Mouse (Mus musculus): ENCODE data around the gene Kank1. TPM values are rescaled to one million over a fixed set of nuclear protein-coding genes. Genes with fewer than 3 reads are reported as not detected.

The Kank1 gene
- total RNA-seq, 2 experiments from 2014 or later = 15.0 to 15.2 TPM

GRCm38 (mm10) chr19:25311626-25312025, 74.9 kb downstream of the Kank1 start:
- DNase-seq = no peak

GRCm38 (mm10) chr19:25315458-25315889, 78.7 kb downstream of the Kank1 start:
- no peak for DNase-seq

- no peak for DNase-seq
These were observed 79.2 kb downstream of the Kank1 start for GRCm38 (mm10) chr19:25315993-25316392.

GRCm38 (mm10) chr19:25324265-25324664, 87.5 kb downstream of the Kank1 start:
- DNase-seq = no peak

GRCm38 (mm10) chr19:25325113-25326001, 88.6 kb downstream of the Kank1 start:
- no peak for DNase-seq

GRCm38 (mm10) chr19:25326002-25326300, 89.2 kb downstream of the Kank1 start:
- DNase-seq = no peak

- no peak for DNase-seq
These were observed 90.9 kb downstream of the Kank1 start for GRCm38 (mm10) chr19:25327633-25328032.

GRCm38 (mm10) chr19:25334360-25334759, 97.6 kb downstream of the Kank1 start:
- DNase-seq = no peak

GRCm38 (mm10) chr19:25336731-25337130, 100.0 kb downstream of the Kank1 start:
- no peak for DNase-seq

- DNase-seq = no peak
These were observed 104.2 kb downstream of the Kank1 start for GRCm38 (mm10) chr19:25340630-25341620.

GRCm38 (mm10) chr19:25342026-25342425, 105.3 kb downstream of the Kank1 start:
- DNase-seq = no peak

GRCm38 (mm10) chr19:25343657-25344322, 107.0 kb downstream of the Kank1 start:
- DNase-seq = no peak

GRCm38 (mm10) chr19:25344371-25344770, 107.6 kb downstream of the Kank1 start:
- no peak for DNase-seq

GRCm38 (mm10) chr19:25345972-25346371, 109.2 kb downstream of the Kank1 start:
- DNase-seq = no peak

- no peak for DNase-seq
These were observed 110.7 kb downstream of the Kank1 start for GRCm38 (mm10) chr19:25347515-25347914.

GRCm38 (mm10) chr19:25351257-25351955, 114.6 kb downstream of the Kank1 start:
- DNase-seq = no peak

GRCm38 (mm10) chr19:25357094-25357493, 120.3 kb downstream of the Kank1 start:
- DNase-seq = no peak

- DNase-seq = no peak
These were observed 121.8 kb downstream of the Kank1 start for GRCm38 (mm10) chr19:25358486-25359120.

- DNase-seq = no peak
These were observed 123.8 kb downstream of the Kank1 start for GRCm38 (mm10) chr19:25360571-25361029.

- no peak for DNase-seq
These were observed 125.2 kb downstream of the Kank1 start for GRCm38 (mm10) chr19:25361956-25362355.

- DNase-seq = no peak
These were observed 128.9 kb downstream of the Kank1 start for GRCm38 (mm10) chr19:25365698-25366097.
